Mouse (Mus musculus): ENCODE measurements around the gene Akr1c19.
"Not testable (repeated sequence)": the region's sequence is repeated elsewhere in the genome, so short reads cannot be mapped to it uniquely, and the experiment has no call there.

Akr1c19 gene

DNA sequence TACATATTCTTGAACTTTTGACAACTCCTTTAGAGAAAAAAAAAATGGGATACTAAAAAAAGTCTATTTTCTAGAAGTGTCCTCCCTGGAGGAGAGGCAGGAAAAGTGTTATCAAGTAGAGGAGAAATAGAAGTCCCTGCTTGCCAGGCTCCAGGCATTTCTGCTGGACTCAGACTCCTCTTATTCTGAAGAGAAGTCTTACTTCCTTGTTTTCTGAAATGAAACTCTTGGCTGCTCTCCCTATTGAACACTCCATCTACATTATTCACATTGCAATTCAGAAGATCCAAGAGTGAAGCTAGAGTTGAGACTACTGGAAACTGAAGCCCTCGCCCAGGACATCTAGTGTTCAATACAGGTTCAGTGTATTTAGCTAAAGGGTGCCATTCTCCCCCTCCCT is at the start of gene Akr1c19:
Gene Akr1c19, plus strand, starts transcription at position 260 of the 400 bp plus-strand sequence.
- in situ Hi-C loops (cut with MboI, MseI), result no loop called here

- in situ Hi-C loops (cut with MboI, MseI), result loop anchor here (10.0 kb wide), 1 partner anchor 517 kb away; no protein-coding TSS in a partner anchor
These were observed 47.2 kb upstream of the Akr1c19 start for GRCm38 (mm10) chr13:4181321-4181720.

DNA sequence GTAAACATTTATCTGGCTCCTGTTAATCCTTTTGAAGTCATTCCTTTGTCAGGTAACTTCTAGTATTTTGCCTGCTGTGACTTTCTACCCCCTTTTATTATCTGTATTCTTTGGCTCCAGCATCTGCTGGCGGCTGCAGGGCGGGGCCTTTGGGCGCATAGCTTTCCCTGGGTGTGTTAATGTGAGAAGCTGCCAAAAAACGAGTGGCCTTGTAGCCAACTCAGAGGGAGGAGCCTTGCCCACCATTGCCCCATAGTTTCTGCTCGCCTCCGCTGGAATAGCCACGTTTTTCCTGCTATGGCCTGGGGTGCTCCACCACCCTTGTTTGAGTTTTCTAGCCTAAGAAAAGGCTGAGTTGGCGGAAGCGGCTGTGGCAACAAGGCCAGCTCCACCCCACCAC is 45.4 kb upstream of the Akr1c19 start:
- in situ Hi-C loops (cut with MboI, MseI), result loop anchor here (10.0 kb wide), 1 partner anchor 518 kb away; no protein-coding TSS in a partner anchor

GRCm38 (mm10) chr13:4186641-4187411 is 41.7 kb upstream of the Akr1c19 start:
- in situ Hi-C loops (cut with MboI, MseI), result loop anchor here (10.0 kb wide), 1 partner anchor 522 kb away; no protein-coding TSS in a partner anchor

GRCm38 (mm10) chr13:4188174-4188573 is 40.3 kb upstream of the Akr1c19 start:
- in situ Hi-C loops (cut with MboI, MseI), result loop anchor here (10.0 kb wide), 1 partner anchor 523 kb away; no protein-coding TSS in a partner anchor

- in situ Hi-C loops (cut with MboI, MseI), result no loop called here
These were observed 37.6 kb upstream of the Akr1c19 start, which contains the start of gene Akr1c13 for GRCm38 (mm10) chr13:4190904-4191303. TSS of gene Akr1c13 (plus strand) at chr13:4191150.

DNA sequence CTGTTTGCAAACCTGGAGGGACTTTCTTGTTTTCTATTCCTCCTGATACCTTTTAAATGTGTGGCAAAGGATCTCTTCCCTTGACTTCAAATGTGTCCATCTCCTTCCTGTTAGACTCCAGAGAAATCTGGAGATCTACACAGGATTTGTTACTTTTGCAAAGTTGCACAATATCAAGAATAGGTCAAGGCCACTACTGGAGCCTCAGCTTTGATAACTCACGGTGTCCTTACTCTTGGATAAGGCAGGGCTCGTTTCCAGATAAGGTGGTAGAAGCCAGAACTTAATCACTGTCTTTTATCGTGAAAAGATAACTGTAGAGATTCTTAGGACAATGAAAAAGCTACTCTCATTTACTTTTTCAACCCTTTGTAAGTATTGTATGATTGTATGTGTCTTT is 36.0 kb upstream of the Akr1c19 start:
- in situ Hi-C loops (cut with MboI, MseI), result no loop called here

- in situ Hi-C loops (cut with MboI, MseI), result no loop called here
These were observed 22.2 kb upstream of the Akr1c19 start for GRCm38 (mm10) chr13:4206147-4206903.

- in situ Hi-C loops (cut with MboI, MseI), result no loop called here
These were observed 16.8 kb upstream of the Akr1c19 start for GRCm38 (mm10) chr13:4211560-4212299.

DNA sequence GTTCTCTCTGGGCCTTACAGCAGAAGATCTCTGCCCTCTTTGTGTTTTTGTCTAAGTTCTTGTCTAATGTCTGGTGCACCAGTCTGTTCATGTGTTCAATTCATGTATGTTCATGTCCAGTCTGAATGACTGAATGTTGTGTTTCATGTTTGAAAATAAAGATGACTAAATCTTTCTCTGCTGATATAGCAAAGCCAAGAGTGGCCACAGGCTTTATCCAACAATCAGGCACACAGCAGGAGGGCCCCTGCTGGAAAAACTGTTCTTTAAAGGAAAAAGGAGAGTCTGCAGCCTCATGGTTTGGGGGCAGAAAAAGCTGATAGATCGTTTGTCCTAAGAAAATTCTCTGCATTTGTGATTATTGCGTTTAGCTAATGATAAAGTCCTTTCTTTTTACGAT is 16.2 kb upstream of the Akr1c19 start:
- in situ Hi-C loops (cut with MboI, MseI), result no loop called here

- in situ Hi-C loops (cut with MboI, MseI), result not testable (repeated sequence)
These were observed 13.0 kb upstream of the Akr1c19 start for GRCm38 (mm10) chr13:4215496-4215895.

GRCm38 (mm10) chr13:4230841-4231623 is 2.5 kb downstream of the Akr1c19 start:
- in situ Hi-C loops (cut with MboI, MseI), result no loop called here

- in situ Hi-C loops (cut with MboI, MseI), result no loop called here
These were observed 4.6 kb downstream of the Akr1c19 start for GRCm38 (mm10) chr13:4233135-4233534.

DNA sequence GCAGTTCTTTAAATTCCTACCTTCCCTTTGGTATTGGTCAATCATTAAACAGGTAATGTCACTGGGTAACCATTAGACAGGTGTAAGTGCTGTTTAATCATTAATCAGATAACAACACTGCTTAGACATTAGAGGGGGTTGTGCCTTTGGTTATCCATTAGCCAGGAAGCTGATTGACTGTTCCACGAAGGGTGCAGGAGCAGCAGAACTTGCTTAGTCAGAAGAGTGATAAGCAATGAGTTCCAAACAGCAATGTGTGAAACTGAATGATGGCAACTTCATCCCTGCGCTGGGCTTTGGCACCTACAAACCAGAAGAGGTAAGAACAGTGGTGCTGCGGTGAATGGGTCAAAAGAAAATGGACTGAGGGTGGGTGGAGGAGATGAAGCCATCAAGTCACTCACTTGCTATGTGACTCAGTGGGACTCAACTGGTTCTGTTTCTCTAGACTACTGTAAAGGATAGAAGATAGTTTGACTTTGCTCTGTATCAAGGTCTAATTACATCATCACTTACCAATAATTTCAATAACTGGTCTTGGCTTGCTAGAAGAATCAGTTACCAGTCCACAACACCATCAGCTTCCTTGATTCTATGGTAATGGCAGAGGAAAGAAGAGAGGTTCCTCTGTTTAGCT is 5.2 kb downstream of the Akr1c19 start:
- in situ Hi-C loops (cut with MboI, MseI), result no loop called here

- in situ Hi-C loops (cut with MboI, MseI), result no loop called here
These were observed 16.5 kb downstream of the Akr1c19 start for GRCm38 (mm10) chr13:4244861-4245559.

DNA sequence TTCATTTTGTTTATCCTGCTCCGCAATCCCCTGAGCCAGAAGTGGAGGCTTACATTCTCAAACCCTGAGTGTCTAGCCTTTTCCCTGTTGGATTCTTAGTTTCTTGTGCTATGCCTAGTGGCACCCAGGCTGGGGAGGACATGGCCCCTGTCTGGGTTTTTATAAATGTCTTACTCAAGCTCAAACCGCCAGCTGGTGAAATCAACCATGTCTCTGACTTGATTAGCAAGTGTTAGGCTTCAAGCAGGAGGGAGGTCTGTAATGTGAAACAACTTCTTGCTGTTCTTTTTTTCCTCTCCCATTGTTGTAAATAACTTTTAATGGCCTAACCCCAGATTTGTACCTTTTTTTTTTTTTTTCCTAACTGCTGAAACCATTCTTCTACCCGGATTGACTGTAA is 20.8 kb downstream of the Akr1c19 start:
- in situ Hi-C loops (cut with MboI, MseI), result no loop called here

DNA sequence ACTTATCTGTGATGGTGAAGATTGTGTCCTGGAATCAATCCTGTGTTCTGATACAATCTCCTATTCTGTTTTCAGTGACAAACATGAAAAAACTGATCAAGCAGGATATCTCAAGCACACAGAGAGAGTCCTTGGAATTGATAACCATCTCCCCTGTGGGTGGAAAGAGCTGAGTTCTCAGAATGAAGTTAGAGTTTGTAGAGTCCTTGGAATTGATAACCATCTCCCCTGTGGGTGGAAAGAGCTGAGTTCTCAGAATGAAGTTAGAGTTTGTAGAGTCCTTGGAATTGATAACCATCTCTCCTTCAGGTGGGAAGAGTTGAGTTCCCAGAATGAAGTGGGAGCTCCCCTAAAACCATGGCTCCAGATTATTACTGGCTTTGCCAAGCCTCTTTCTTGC is 28.4 kb downstream of the Akr1c19 start:
- in situ Hi-C loops (cut with MboI, MseI), result not testable (repeated sequence)

- in situ Hi-C loops (cut with MboI, MseI), result no loop called here
These were observed 28.8 kb downstream of the Akr1c19 start for GRCm38 (mm10) chr13:4257349-4257748.

DNA sequence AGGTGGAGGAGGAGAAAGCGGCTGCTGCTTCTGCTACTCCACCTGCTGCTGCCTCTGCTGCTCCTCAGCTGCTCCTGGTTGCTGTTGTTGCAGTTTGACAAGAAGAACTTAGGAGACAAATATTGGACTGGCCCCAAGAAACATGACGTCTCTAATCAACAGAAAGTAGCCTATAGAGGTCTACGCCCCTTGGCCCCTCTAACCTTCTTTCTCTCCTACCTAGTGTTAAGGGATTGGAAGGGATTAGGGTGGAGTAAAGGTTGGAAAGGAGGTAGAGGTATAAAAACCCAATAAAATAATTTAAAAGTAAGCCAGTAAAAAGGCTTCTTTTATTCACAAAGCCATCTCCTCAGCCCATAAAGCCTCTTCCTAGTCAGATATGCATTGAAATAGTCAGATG is 36.1 kb downstream of the Akr1c19 start:
- in situ Hi-C loops (cut with MboI, MseI), result no loop called here

DNA sequence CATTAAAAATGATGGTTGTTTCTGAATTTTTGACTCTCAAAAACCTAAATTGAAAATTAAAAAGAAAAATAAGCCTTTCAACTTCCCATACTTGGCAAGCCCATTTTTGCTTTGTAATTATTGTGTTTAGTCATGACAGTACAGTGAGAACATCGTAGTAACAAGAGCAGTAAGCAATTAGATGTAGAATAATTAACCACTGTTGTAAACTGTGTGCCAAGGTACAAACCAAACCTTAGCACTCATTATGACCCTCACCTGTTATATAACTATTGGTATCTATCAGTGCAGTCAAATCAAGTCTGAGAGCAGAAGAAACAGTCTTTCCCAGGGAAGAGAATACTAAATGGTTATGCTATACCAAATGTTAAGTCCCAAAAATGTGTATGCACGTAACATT is 36.5 kb downstream of the Akr1c19 start:
- in situ Hi-C loops (cut with MboI, MseI), result no loop called here

Data from T-helper 2 cell (primary cell).